Mouse (Mus musculus): ENCODE results near the gene Spcs3. TPM values are rescaled to one million over a fixed set of nuclear protein-coding genes. Genes with fewer than 3 reads are reported as not detected.
"Not testable (repeated sequence)": the region's sequence is repeated elsewhere in the genome, so short reads cannot be mapped to it uniquely, and the experiment has no call there.

Spcs3 gene
- polyA plus RNA-seq (2017; shearing (Covaris generic)) = 100 to 1,000 TPM; 115 to 184 (median 120) TPM

DNA sequence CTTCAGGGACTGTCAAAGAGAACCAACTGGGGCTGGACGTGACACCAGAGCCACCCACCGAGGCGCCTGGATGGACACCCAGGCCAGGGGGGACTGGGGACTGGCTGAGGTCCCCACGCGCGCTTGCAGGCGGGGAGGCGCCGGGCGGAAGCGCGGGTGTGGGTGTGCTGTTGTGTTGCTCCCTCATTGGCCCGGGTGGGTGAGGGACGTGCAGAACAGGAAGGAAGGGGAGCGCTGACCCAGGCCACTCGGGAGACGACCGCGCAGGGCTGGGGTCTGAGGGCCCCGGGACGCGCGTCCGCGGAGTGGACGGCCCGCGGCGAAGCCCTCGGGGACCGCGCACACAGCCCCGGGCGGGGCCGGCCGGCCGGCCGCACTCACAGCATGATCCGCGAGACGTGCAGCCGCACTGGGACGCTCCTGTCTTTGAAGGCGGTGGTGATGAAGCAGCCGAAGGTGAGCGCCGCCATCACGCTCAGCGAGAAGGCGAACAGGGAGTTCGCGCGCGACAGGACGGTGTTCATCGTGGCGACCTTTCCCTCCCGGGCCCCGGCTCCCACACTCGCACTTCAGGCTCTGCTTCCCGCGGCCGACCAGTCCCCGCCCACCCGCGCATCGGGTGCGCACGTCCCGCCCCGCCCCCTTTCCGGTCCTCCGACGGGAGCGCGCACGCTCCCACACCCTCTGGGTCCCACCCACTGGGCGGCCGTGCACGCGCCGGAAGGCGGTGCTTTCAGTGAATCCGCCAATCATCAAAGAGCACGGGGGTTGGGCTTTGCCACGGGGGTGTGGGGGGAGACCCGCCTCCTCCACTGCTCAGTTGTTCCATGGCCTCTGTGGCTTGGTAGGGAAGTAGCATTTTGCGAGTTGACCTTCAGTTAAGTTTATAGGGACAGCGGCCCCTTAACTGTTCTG, at the start of gene Spcs3, which contains the start of gene Asb5:
TSS of gene Spcs3 (minus strand) at position 617 of the 915 bp plus-strand sequence.
TSS of gene Asb5 (plus strand) at position 199 of the 915 bp plus-strand sequence.
- peak; percentile 83 for ATAC-seq

DNA sequence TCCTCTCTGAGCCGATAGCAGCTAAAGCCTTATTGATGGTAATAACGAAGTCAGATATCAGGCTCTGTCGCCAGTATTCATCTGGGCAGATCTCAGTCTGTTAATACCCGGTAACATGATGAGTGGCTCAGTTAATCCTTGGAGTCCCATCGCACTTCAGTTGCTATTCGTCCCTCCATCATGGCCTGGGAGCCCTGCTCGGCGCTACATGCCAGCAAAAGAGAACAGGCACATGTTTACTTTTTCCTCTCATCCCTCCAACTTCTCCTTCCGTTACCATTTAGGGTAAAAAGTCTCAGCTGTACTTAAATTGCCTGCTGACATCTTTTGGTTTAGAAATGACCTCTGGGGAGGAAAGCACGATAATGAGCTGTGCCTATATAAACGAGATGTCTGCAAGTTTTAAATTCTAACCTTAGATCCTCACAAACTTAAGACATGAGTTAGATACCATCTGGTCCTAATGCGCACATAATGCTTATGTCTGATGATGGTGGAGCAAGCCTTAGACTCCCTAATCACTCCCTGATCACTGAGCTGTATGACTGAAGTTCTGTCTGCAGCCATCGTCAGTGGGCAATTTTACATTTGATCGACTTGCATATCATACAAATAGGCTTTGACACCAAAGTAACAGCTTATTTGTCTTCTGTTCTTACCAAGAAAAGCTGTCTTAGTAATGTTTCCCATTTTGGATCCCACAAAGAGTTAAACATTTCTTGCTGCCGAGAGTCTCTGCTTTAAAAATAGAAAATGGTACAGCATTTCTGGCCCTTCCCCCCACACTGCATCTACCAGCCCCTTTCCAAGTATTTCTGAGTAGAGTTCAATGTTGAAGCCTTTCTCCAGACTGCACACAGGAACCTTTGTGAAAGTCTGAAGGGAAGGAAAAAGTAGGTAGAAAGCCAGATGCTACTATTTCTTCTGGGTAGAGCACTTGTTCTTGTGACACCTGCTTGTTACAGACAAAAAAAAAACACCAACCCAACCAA, 41.1 kb upstream of the Spcs3 start:
- ATAC-seq = no peak

GRCm38 (mm10) chr8:54567168-54567567, 37.4 kb upstream of the Spcs3 start:
- no peak for ATAC-seq

DNA sequence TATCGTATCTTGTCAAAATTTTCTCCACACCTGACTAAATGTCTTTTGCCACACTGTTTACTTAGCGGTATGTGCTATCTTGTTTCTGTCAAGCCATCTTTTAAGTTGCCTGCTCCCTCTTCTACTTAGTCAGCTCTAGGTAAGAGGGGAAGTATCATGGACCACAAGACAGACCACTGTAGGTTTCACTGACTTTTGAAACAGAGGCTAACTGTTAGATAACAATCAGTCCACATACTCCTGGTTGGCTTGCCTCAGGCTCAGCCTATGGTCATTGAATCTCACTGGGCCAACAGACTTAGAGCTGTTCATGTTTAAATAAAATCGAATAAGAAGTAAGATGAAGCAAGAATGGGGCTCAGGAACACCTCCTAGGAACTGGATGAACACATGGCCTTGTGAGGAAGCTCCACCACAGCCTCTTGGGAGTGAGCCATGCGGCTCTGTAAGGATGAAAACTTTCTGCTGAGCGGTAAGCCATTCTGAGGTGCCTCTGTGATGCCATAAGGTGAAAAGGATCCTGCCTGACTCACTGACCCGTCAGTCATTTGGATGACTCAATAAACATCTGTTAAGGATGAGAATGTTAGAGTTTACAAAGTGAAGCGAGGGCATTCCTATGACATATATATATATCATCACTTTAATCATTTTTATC, 35.9 kb upstream of the Spcs3 start:
- no peak for ATAC-seq

GRCm38 (mm10) chr8:54565181-54565580, 35.4 kb upstream of the Spcs3 start:
- no peak for ATAC-seq

DNA sequence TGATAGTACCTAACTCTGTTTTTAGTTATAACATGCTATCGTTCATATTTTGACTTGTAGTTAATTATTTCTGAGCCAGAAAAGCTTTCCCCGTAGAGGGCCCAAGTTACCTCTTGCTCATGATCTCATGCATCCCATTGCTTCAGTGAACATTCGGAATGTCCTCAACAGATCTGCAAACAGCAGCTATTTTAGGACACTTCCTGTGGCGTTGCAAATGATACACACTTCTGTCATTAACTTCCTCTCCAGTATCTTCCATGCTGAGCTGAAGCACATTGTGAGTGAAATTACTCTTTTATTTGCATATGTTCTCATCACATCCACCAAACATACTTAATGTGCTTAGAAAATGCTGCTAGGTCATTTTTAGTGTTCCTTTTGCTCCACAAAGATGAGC, 32.3 kb upstream of the Spcs3 start:
- no peak for ATAC-seq

DNA sequence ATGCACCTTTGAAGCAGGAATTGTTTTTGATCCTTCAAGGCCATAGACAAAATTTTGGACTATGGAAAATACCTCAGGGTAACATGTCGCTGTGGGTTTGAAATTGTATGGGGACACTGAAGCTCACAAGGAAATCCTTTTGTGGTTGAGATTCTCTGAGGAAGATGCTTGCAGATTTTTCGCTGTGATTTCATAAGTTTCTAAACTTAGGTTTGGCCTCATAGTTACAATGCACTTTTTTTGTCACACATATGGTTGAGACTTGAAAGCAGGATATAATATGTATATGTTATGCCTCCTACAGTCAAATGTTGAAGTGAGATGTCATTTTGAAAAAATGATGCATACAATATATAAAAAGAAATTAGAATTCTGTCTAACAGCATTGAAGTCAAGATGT, 25.1 kb upstream of the Spcs3 start:
- ATAC-seq = no peak

GRCm38 (mm10) chr8:54550026-54550574, 20.3 kb upstream of the Spcs3 start:
- ATAC-seq = no peak

DNA sequence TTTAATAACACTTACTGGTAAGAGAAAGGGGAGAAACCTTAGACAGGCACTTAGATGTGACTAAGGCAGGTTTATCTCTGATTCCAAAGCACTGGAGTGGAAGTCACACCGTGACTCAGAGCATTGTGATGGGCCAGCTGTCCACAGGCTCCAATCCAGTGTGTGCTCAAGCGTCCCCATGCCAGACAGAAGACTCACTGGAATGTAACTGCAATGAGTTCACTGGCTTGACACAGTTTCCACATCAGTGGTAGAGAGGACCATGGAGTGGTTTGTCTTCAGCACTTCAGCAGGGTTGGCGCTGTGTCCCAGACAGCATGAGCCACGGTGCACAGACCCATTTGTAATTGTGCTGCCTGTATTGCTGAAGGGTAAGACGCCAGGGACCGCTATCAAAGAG, 18.6 kb upstream of the Spcs3 start:
- ATAC-seq = no peak

DNA sequence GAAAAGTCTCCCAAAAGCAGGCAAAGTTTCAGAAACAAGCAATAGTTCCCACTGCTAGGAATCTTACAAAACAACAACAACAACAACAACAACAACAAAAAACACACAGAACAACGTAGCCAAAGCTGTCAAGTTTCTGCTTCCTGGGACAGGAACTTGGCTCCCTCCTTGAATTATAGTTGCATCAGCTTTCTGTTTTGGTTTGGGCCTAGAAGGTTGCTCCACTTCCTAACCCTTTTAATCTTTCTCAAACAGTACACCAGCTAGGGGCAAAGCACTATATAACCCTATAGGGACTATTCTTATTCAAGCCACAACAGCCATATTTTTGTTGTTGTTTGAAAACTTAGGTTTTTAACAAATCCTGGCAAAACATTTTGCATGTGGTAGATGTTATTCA, 11.5 kb upstream of the Spcs3 start:
- no peak for ATAC-seq

DNA sequence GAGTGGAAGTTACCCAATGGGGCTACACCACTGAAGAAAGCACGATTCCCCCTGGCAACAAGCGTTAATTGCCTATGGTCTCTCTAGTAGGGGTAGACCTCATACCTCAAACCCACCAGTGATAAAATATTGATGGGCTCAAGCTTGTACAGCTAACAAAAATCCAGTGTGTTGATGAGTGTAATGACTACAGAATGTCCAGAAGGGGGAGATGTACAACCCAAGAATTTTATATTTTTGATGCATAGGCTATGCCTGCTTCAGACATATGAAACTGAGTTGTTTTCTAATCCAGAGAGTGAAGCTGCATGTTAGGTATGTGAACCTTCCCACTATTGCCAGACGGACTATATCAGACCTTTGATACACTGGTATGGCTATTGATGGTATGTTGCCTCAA, 7.5 kb upstream of the Spcs3 start:
- peak; percentile 77 for ATAC-seq

- no peak for ATAC-seq
These were observed 5.4 kb upstream of the Spcs3 start for GRCm38 (mm10) chr8:54535172-54535571.

GRCm38 (mm10) chr8:54528571-54528970, 1.2 kb downstream of the Spcs3 start:
- no peak for ATAC-seq

GRCm38 (mm10) chr8:54526700-54527099, 3.1 kb downstream of the Spcs3 start:
- no peak for ATAC-seq

- ATAC-seq = no peak
These were observed 4.2 kb downstream of the Spcs3 start for GRCm38 (mm10) chr8:54525606-54526005.

DNA sequence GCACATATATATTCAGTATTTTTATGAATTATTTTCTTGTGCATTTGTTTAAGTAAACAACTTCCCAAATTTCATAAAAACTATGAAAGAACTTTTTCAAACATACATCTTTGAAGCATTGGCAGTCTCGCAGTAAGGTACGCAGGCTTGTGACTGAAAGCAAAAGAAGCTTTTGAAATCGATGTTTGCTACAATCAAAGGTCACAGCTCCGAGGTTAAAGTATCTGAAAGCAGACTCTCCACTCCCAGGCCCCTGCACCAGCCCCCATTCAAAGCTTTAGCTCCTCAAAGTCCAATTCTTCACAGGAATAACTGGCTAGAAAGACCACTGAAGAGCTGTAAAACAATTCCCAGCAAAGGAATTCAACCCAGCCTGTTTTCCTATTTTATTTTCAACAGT, 9.3 kb downstream of the Spcs3 start:
- ATAC-seq = no peak

DNA sequence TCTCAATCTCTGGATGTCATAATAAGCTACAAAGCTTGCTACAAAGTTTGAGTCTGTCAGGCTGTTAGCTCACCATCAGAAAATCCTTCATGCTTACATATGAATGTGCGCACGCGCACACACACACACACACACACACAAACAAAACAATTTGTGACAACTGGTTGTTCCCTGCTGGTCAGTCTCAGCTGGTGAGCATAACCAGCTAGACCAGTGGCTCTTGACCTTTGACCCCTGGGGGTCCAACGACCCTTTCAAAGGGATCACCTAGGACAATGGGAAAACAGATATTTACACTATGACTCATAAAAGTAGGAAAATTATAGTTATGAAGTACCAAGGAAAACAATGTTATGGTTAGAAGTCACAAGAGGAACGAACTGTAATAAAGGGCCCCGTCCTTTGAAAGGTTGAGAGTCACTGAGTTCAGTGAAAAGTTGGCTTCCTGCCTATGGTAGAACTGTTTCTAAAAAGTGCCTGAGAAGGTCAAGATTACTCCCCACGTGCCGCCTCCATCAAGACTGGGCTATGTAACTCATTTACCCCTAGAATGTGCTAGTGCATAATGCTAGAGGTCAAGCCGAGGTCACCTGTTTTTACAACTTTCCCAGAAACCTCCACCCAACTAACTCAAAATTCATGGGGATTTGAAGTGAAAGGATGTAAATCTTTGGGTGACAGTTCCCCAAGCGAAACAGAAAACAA, 10.9 kb downstream of the Spcs3 start:
- no peak for ATAC-seq

DNA sequence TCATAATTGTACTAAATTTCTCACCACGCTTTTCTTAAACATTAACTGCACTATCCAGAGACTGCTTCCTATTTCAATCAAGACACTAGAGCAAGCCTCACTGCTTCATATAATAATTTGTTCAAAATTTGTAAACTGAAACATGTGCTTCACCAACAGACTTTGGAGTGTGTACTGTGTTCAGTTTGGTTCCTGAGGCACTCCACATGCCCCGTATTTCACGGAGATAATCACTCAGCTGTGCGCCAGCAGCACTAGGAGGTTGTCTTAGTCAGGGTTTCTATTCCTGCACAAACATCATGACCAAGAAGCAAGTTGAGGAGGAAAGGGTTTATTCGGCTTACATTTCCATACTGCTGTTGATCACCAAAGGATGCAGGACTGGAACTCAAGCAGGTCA, 17.6 kb downstream of the Spcs3 start:
- not testable (repeated sequence) for ATAC-seq

DNA sequence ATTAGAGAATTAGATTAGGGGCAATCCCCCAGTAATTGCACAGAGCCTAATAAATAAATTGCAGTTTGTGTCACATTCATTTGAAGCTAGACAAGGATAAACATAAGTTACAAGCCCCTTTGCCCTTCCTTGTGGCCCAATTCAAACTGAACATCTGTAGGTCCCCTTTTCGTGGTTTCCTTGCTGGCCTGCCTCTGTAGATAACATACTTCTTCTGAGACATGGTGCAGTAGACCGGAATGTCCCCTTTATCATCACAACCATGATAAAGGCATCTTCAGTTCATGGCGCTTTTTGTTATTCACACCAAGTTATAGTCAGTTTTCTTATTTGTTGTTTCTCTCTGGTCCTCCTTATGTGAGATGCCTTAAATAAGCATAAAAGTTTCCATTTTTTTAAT, 18.0 kb downstream of the Spcs3 start:
- ATAC-seq = no peak

DNA sequence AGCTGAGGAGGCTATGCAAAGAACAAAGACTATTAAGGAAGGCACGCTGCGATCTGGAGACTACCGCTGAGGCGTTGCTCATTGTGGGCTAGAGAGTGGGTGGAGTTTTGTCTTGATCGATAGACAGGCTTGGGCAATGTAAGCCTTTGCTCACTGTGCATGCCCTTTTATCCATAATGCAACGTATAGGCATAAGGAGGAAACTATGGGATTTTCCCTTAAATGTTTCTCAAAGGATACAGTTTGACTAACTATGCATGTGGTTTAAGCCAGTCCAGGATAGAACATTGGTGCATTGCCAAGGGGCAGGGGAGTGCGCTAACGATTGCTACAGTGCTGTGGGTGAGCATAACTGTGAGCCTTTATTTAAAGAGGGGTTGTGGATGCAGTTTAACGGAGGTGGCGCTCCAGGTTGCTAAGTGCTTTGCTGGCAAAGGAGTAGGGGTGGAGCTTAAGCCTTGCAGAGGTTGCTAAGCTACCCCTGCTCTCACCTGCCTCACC, 20.5 kb downstream of the Spcs3 start:
- peak; percentile 49 for ATAC-seq

DNA sequence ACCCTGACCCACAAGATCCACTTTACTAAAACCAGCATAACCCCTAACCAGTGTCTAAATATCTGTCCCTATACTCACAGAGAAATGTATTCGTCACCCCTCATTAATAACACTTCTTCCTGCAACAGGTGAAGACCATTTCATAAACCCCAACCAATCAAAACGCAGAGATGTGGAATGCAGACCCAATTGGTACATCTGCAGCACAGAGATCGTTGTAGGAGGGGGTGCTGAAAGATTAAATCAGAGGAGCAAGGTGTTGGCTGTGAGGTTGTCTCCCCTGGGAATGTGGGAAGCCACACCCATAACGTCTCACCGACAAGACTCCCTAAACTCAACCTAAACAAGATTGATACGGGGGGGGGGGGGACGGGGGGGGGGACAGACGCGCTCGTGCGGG, 21.0 kb downstream of the Spcs3 start:
- no peak for ATAC-seq

DNA sequence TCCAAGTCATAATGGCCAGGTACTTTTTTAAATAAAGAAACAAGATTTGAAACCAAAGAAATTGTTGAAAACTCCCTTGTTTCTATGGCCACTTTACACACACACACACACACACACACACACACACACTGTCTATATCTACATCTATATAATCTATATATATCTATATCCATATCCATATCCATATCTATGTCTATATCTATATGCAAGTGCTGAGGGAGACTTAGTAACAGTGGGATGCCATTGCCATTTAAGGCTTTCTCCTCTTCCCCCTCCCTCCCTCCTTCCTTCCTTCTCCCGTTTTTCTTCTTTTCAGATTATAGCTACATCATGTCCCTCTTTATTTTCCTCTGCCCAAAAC, 21.7 kb downstream of the Spcs3 start:
- ATAC-seq = peak; percentile 2

Data from inflammation-experienced regulatory T-cells, adult 6 months (primary cell).